Mouse (Mus musculus): ENCODE measurements at regions not wholly inside any gene's neighbourhood (a gene's known extent, or its start where the extent isn't known, plus 50 kb on each side); places are given as distances from the start of the nearest gene placed in this dataset.

- no peak for TF ChIP-seq HCFC1 (IDR thresholded peaks at IDR 0.05; ENCODE audit: low read depth, low read length)
- TF ChIP-seq PAX5 (IDR thresholded peaks at IDR 0.05; ENCODE audit: low read length) = no peak
- TF ChIP-seq NELFE (IDR thresholded peaks at IDR 0.05; ENCODE audit: low read depth, low read length) = no peak
- TF ChIP-seq POLR2AphosphoS2 (IDR thresholded peaks at IDR 0.05; ENCODE audit: low read depth, low read length) = no peak
- TF ChIP-seq POLR2A (IDR thresholded peaks at IDR 0.05; ENCODE audit: low read depth, low read length) = no peak
- TF ChIP-seq SMC3 (IDR thresholded peaks at IDR 0.05; ENCODE audit: low read depth, low read length) = no peak
- TF ChIP-seq MAX (IDR thresholded peaks at IDR 0.05; ENCODE audit: low read length) = no peak
- TF ChIP-seq CTCF (conservative IDR thresholded peaks at IDR 0.05 in 1 of 2, IDR thresholded peaks at IDR 0.05 in 1 of 2; ENCODE audit: low read depth in 2 of 2, low read length in 2 of 2) = no peak
- no peak for TF ChIP-seq IRF4 (IDR thresholded peaks at IDR 0.05; ENCODE audit: low read depth, low read length)
Observed at GRCm38 (mm10) chr17:73052956-73053355, 54.8 kb upstream of the Lclat1 start.
